Mouse (Mus musculus): ENCODE measurements around the gene Nefh.

GRCm38 (mm10) chr11:4975623-4976022, 27.8 kb upstream of the Nefh start:
- TF ChIP-seq CTCF (IDR thresholded peaks at IDR 0.05; ENCODE audit: borderline replicate concordance, insufficient read depth, low read length) (peak; percentile 83; the same call in 1 of the 2 replicates), POLR2A (IDR thresholded peaks at IDR 0.05; ENCODE audit: low read depth, low read length) (no peak)
